Mouse (Mus musculus): Measurements from ENCODE around the gene Zfp90. TPM values are rescaled to one million over a fixed set of nuclear protein-coding genes. Genes with fewer than 3 reads are reported as not detected.
"Not testable (repeated sequence)": the region's sequence is repeated elsewhere in the genome, so short reads cannot be mapped to it uniquely, and the experiment has no call there.

Zfp90 gene
- polyA plus RNA-seq, 1 experiment from 2014 or later, result 27.8 TPM

DNA sequence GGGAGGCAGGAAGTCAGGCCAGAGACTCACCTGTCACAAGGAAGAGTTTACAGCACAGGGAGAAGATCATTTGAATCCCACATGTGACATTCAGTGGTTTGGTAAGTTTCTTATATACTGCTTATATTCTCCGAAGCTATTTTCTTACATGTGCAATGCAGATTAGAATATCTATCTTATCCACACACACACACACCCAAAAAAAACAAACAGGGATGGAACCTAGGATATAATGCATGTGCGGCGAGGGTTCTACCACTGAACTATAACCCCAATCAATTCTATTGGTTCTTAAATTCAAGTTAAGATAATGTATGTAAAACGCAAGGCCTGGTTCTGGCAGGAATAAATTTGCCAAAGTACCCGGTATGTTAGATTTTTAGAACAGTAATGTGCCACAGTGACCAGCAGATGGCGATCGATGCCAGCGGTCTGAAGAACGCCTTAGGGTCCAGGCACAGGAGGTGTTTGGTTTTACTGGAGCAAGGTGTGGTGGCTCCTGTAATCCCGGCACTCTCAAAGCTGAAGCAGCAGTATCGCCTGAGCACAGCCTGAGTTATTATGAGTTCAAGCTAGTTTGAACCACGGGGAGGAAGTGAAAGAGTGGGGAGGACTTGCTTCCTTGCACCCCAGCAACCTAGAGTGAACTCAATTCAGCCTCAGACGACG, 3.2 kb upstream of the Zfp90 start:
- Histone ChIP-seq H3K9ac (ENCODE audit: low read length) (no peak overlapping the region), H3K4me2 (ENCODE audit: low read depth) (no peak overlapping the region), H3K4me3 (ENCODE audit: low read depth, low read length) (no peak overlapping the region), H3K27ac (ENCODE audit: low read depth, low read length) (no peak overlapping the region), H3K9me3 (ENCODE audit: control insufficient read depth, low read length) (no peaks in the 10 kb centered on the region), H3K36me3 (ENCODE audit: control insufficient read depth, insufficient read depth, low read length) (no peaks in the 10 kb centered on the region), H3K27me3 (ENCODE audit: control insufficient read depth, insufficient read depth, low read length) (no peaks in the 10 kb centered on the region), H3K4me1 (ENCODE audit: control insufficient read depth, insufficient read depth, low read length) (peaks cover 4% of the 10 kb centered on the region; the same call in 1 of the 2 replicates)
- DNase-seq (ENCODE audit: low spot score), result peak; percentile 52
- WGBS, result 22% methylated on average over 14 of the region's 14 CpGs
- ATAC-seq (ENCODE audit: insufficient read depth, low FRiP score, low TSS enrichment), result no peak

DNA sequence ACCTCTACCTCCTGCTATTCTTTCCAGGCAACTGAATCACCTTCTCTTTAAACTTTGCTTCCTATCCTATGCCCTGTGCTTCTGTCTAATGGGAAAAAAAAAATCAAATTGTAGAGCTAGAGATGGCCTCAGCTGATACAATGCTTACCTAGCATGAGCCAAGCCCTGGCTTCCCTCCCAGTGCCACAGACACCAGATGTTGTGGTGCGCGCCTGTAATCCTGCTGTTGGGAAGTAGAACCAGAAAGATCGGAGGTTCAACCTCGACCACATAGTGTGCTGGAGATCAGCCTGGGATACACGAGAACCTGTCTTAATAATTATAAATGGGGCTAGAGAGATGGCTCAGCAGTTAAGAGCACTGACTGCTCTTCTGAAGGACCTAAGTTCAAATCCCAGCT, 2.6 kb downstream of the Zfp90 start:
- no peak overlapping the region for H3K4me3 ChIP-seq (ENCODE audit: low read depth, low read length)

DNA sequence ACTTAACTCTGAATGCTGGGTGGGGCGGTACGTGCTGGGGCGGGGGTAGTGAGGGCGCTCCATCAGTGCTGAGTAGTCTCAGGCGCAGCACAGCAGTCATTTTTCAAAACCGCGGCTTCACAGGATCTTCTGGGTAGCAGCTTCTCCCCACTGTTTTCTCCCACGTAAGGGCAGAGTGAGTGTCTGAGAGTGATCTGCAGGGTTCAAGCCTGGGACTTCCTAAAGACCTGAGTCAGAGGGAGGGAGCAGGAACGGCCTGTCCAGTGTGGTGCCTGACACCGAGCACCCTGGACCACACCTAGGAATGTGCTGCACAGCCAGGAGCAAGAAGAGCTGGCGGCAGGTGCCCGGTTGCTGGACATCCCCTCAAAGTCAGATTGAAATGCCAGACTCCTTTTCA, 16.0 kb downstream of the Zfp90 start:
- Histone ChIP-seq H3K4me1 (ENCODE audit: control insufficient read depth, insufficient read depth, low read length) (no peaks in the 10 kb centered on the region), H3K4me3 (ENCODE audit: low read depth, low read length) (no peak overlapping the region), H3K27me3 (ENCODE audit: control insufficient read depth, insufficient read depth, low read length) (no peaks in the 10 kb centered on the region), H3K4me2 (ENCODE audit: low read depth) (no peak overlapping the region), H3K27ac (ENCODE audit: low read depth, low read length) (no peak overlapping the region), H3K9me3 (ENCODE audit: control insufficient read depth, low read length) (peaks cover 8% of the 10 kb centered on the region), H3K9ac (ENCODE audit: low read length) (no peak overlapping the region), H3K36me3 (ENCODE audit: control insufficient read depth, insufficient read depth, low read length) (peaks cover 6% of the 10 kb centered on the region)
- 42% methylated on average over 12 of the region's 12 CpGs for WGBS
- DNase-seq (ENCODE audit: low spot score) (no peak), ATAC-seq (ENCODE audit: insufficient read depth, low FRiP score, low TSS enrichment) (no peak)

More for the DNA sequence above, 2.6 kb downstream of the Zfp90 start:
- WGBS, result 96% methylated on average over 5 of the region's 5 CpGs
- Histone ChIP-seq H3K9ac (ENCODE audit: low read length) (no peak overlapping the region), H3K36me3 (ENCODE audit: control insufficient read depth, insufficient read depth, low read length) (peaks cover 34% of the 10 kb centered on the region), H3K4me2 (ENCODE audit: low read depth) (no peak overlapping the region), H3K4me1 (ENCODE audit: control insufficient read depth, insufficient read depth, low read length) (peaks cover 3% of the 10 kb centered on the region; the same call in 1 of the 2 replicates), H3K9me3 (ENCODE audit: control insufficient read depth, low read length) (peaks cover 2% of the 10 kb centered on the region), H3K27me3 (ENCODE audit: control insufficient read depth, insufficient read depth, low read length) (no peaks in the 10 kb centered on the region), H3K27ac (ENCODE audit: low read depth, low read length) (no peak overlapping the region)
- ATAC-seq (ENCODE audit: insufficient read depth, low FRiP score, low TSS enrichment), result no peak
- DNase-seq (ENCODE audit: low spot score), result no peak

DNA sequence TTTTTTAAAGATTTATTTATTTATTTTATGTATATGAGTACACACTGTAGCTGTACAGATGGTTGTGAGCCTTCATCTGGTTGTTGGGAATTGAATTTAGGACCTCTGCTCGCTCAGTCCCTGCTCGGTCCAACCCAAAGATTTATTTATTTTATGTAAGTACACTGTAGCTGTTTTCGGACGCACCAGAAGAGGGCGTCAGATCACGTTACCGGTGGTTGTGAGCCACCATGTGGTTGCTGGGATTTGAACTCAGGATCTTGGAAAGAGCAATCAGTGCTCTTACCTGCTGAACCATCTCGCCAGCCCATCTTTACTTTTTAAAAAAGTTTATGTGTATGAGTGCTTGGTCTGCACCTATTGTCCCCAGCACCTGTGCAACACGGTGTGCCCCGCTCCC, 16.8 kb downstream of the Zfp90 start:
- H3K4me1 ChIP-seq (ENCODE audit: control insufficient read depth, insufficient read depth, low read length); ATAC-seq (ENCODE audit: insufficient read depth, low FRiP score, low TSS enrichment): not testable (repeated sequence)
- WGBS, result 60% methylated on average over 10 of the region's 10 CpGs

DNA sequence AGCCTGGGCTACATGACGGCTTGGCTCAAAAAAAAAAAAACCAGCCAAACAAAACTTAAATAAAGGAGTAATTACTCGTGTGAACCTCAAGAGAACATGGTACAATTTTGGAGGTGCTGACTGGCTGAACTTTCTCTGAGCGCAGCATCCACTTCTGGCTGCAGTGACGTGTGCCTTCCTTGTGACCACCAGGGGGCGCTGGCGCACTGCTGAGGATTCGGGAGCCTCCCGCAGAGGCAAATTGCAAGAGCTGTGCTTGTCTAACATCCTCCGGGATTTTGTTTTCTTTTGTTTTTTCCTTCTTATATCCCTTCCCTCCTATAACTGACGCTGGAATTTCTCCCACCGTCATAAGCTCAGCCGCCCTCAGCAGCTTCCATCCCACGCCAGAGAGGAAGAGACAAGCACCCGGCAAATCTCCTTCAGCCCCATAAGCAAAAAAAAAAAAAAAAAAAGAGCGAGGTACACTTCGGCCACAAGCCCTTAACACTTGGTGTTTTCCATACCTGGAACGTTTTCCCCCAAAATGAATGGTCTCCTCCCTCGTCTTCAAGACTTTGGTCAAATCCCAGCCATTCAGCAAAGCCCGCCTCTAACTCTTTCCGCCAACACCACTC, 17.9 kb downstream of the Zfp90 start:
- no peak overlapping the region for H3K27ac ChIP-seq (ENCODE audit: low read depth, low read length)
- no peaks in the 10 kb centered on the region for H3K27me3 ChIP-seq (ENCODE audit: control insufficient read depth, insufficient read depth, low read length)
- no peak overlapping the region for H3K9ac ChIP-seq (ENCODE audit: low read length)
- H3K36me3 ChIP-seq (ENCODE audit: control insufficient read depth, insufficient read depth, low read length), result no peaks in the 10 kb centered on the region
- no peaks in the 10 kb centered on the region for H3K9me3 ChIP-seq (ENCODE audit: control insufficient read depth, low read length)
- H3K4me2 ChIP-seq (ENCODE audit: low read depth), result peak overlapping the region; percentile 35
- peak overlapping the region; percentile 11; the same call in 1 of the 2 replicates for H3K4me3 ChIP-seq (ENCODE audit: low read depth, low read length)
- WGBS, result 13% methylated on average over 20 of the region's 20 CpGs
- peak; percentile 86 for DNase-seq (ENCODE audit: low spot score)
- no peaks in the 10 kb centered on the region for H3K4me1 ChIP-seq (ENCODE audit: control insufficient read depth, insufficient read depth, low read length)
- no peak for ATAC-seq (ENCODE audit: insufficient read depth, low FRiP score, low TSS enrichment)

More for the DNA sequence above, 16.8 kb downstream of the Zfp90 start:
- H3K4me2 ChIP-seq (ENCODE audit: low read depth); H3K36me3 ChIP-seq (ENCODE audit: control insufficient read depth, insufficient read depth, low read length); H3K9ac ChIP-seq (ENCODE audit: low read length); H3K27me3 ChIP-seq (ENCODE audit: control insufficient read depth, insufficient read depth, low read length); H3K27ac ChIP-seq (ENCODE audit: low read depth, low read length); DNase-seq (ENCODE audit: low spot score); H3K9me3 ChIP-seq (ENCODE audit: control insufficient read depth, low read length); H3K4me3 ChIP-seq (ENCODE audit: low read depth, low read length): not testable (repeated sequence)

DNA sequence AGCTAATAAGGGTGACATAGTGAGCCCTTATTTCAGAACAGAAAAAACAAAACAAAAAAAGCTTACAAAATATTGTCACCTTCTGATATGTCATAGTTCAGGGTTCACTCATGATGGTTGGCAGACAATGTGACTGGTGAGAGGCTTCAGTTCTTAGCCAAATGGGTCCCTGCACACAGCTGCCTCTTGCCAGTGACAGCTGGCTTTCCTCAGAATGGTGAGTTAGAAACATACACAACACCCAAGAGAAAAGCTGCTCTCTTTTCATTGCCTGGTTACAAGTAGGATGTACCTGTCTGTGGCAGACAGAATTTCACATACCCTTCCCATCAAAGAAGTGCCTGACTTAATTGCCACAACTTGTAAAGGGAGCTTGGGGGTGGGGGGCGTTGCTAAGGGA, 18.5 kb downstream of the Zfp90 start:
- Histone ChIP-seq H3K9ac (ENCODE audit: low read length) (no peak overlapping the region), H3K4me3 (ENCODE audit: low read depth, low read length) (no peak overlapping the region), H3K27me3 (ENCODE audit: control insufficient read depth, insufficient read depth, low read length) (no peaks in the 10 kb centered on the region), H3K27ac (ENCODE audit: low read depth, low read length) (no peak overlapping the region), H3K4me1 (ENCODE audit: control insufficient read depth, insufficient read depth, low read length) (no peaks in the 10 kb centered on the region), H3K9me3 (ENCODE audit: control insufficient read depth, low read length) (no peaks in the 10 kb centered on the region), H3K36me3 (ENCODE audit: control insufficient read depth, insufficient read depth, low read length) (no peaks in the 10 kb centered on the region), H3K4me2 (ENCODE audit: low read depth) (no peak overlapping the region)
- DNase-seq (ENCODE audit: low spot score) (no peak), ATAC-seq (ENCODE audit: insufficient read depth, low FRiP score, low TSS enrichment) (no peak)
- 50% methylated on average over 1 of the region's 1 CpGs for WGBS

DNA sequence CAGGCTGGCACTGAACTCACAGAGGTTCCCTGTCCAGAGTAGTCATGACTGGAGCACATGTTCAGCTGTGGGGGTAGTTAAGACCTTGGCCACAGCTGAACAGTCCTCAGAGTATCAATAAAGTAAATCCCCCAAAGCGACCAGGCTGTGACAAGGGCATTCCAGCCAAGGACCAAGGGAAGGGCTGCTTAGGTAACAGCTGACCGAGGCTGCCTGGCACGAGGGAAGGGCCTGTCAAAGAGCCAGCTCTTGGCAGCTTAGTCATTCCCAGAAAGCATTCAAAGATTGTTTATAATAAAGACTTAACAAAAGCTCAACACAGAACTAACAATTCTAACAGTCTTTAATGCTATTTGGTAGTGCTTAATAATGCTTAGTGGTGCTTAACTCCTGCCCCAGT, 22.7 kb downstream of the Zfp90 start:
- Histone ChIP-seq H3K9me3 (ENCODE audit: control insufficient read depth, low read length) (no peaks in the 10 kb centered on the region), H3K36me3 (ENCODE audit: control insufficient read depth, insufficient read depth, low read length) (no peaks in the 10 kb centered on the region), H3K27me3 (ENCODE audit: control insufficient read depth, insufficient read depth, low read length) (no peaks in the 10 kb centered on the region), H3K4me2 (ENCODE audit: low read depth) (no peak overlapping the region), H3K9ac (ENCODE audit: low read length) (no peak overlapping the region), H3K4me1 (ENCODE audit: control insufficient read depth, insufficient read depth, low read length) (no peaks in the 10 kb centered on the region), H3K4me3 (ENCODE audit: low read depth, low read length) (no peak overlapping the region), H3K27ac (ENCODE audit: low read depth, low read length) (no peak overlapping the region)
- ATAC-seq (ENCODE audit: insufficient read depth, low FRiP score, low TSS enrichment) (no peak), DNase-seq (ENCODE audit: low spot score) (no peak)
- 87% methylated on average over 3 of the region's 3 CpGs for WGBS

DNA sequence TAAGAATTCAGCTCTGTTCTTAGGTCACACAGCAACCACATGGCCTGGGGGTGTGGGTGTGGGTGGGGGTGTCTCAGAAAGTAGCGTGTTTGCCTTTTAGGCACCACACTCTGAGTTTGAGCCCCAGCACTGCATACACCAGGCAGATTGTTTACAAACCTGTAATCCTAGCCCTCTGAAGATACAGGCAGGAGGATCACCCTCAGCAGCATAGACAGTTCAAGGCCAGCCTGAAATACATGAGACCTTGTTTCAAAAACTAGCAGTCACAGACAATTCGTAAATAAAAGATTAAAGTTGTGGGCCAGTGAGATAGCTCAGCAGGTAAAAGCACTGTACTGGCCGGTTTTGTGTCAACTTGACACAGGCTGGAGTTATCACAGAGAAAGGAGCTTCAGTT, 25.0 kb downstream of the Zfp90 start:
- H3K9me3 ChIP-seq (ENCODE audit: control insufficient read depth, low read length), result no peaks in the 10 kb centered on the region
- H3K4me2 ChIP-seq (ENCODE audit: low read depth), result no peak overlapping the region
- no peaks in the 10 kb centered on the region for H3K36me3 ChIP-seq (ENCODE audit: control insufficient read depth, insufficient read depth, low read length)
- DNase-seq (ENCODE audit: low spot score) (no peak), ATAC-seq (ENCODE audit: insufficient read depth, low FRiP score, low TSS enrichment) (no peak)
- H3K4me1 ChIP-seq (ENCODE audit: control insufficient read depth, insufficient read depth, low read length), result no peaks in the 10 kb centered on the region
- no peaks in the 10 kb centered on the region for H3K27me3 ChIP-seq (ENCODE audit: control insufficient read depth, insufficient read depth, low read length)
- H3K4me3 ChIP-seq (ENCODE audit: low read depth, low read length), result no peak overlapping the region
- WGBS, result 92% methylated on average over 3 of the region's 3 CpGs
- H3K9ac ChIP-seq (ENCODE audit: low read length), result no peak overlapping the region
- H3K27ac ChIP-seq (ENCODE audit: low read depth, low read length), result no peak overlapping the region

DNA sequence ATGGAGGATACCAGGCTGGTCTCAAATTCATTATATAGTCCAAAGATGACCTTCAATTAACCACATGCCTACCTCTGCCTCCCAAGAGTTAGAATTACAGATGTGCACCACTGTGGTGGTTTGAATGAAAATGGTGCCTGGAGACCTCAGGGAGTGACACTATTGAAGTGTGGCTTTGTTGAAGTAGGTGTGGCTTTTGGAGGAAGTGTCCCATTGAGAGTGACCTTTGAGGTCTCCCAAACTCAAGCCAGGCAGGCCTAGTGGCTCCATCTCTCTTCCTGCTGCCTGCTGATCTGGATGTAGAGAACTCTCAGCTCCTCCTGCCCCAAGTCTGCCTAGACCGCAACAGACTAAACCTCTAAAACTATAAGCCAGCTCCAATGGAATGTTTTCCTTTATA, 27.6 kb downstream of the Zfp90 start:
- no peak overlapping the region for H3K4me3 ChIP-seq (ENCODE audit: low read depth, low read length)
- 69% methylated on average over 1 of the region's 1 CpGs for WGBS
- ATAC-seq (ENCODE audit: insufficient read depth, low FRiP score, low TSS enrichment) (no peak), DNase-seq (ENCODE audit: low spot score) (no peak)
- no peaks in the 10 kb centered on the region for H3K9me3 ChIP-seq (ENCODE audit: control insufficient read depth, low read length)
- H3K4me1 ChIP-seq (ENCODE audit: control insufficient read depth, insufficient read depth, low read length), result no peaks in the 10 kb centered on the region
- H3K9ac ChIP-seq (ENCODE audit: low read length), result no peak overlapping the region
- H3K27me3 ChIP-seq (ENCODE audit: control insufficient read depth, insufficient read depth, low read length), result no peaks in the 10 kb centered on the region
- no peak overlapping the region for H3K27ac ChIP-seq (ENCODE audit: low read depth, low read length)
- H3K36me3 ChIP-seq (ENCODE audit: control insufficient read depth, insufficient read depth, low read length), result no peaks in the 10 kb centered on the region
- no peak overlapping the region for H3K4me2 ChIP-seq (ENCODE audit: low read depth)

Data from neural tube, embryonic 11.5 days (tissue).